Mouse (Mus musculus) liver, embryonic 14.5 days (tissue): Measurements from ENCODE around the gene Rpsa.

Experiments used
- CTCF ChIP-seq: IDR thresholded peaks from 2 replicates; pipeline ENCODE4 v1.5.1; 2016; ENCODE audit warnings: antibody characterized with exemption, low read depth, control low read depth
- EP300 ChIP-seq: IDR thresholded peaks from 2 replicates; pipeline ENCODE4 v1.6.1; 2016; ENCODE audit warnings: antibody characterized with exemption, low read depth

GRCm38 (mm10) chr9:120118212-120118611 is 9.3 kb upstream of the Rpsa start:
- TF ChIP-seq CTCF (no peak), EP300 (no peak)
